Mouse (Mus musculus): ENCODE data around the gene Lipn. TPM values are rescaled to one million over a fixed set of nuclear protein-coding genes. Genes with fewer than 3 reads are reported as not detected.

Lipn gene
- total and polyA plus RNA-seq, 2 experiments from 2014 or later = not detected

DNA sequence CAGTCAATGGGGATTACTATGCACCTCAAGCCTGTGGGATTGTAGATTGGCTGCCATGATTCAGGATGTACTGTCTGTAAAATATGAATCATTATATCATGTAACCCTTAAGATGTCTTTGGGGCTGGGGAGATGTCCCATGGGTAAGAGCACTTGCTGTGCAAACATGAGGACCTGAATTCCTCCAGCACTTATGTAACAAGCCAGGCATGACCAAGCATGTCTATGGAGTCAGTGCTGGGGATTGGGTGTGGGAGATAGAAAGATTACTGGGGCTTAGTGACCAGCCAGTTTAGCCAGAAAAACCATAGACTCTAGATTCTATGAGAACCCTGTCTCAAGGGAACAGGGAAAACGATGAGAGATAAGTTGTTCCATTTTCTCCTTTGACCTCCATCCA is 51.9 kb downstream of the Lipn start:
- no peaks in the 10 kb centered on the region for H3K4me1 ChIP-seq (ENCODE audit: insufficient read depth, low read length)
- H3K27ac ChIP-seq (ENCODE audit: low read depth, low read length) = no peak overlapping the region
- H3K4me2 ChIP-seq (ENCODE audit: low read depth, low read length, poor library complexity, severe bottlenecking) = no peak overlapping the region
- H3K9me3 ChIP-seq (ENCODE audit: low read length) = no peaks in the 10 kb centered on the region
- WGBS = 73% methylated on average over 1 of the region's 1 CpGs
- ATAC-seq (ENCODE audit: low FRiP score) (no peak), DNase-seq (ENCODE audit: low spot score) (no peak)
- H3K4me3 ChIP-seq (ENCODE audit: low read depth, low read length) = no peak overlapping the region
- TF ChIP-seq CTCF (IDR thresholded peaks at IDR 0.05) = no peak
- no peaks in the 10 kb centered on the region for H3K27me3 ChIP-seq (ENCODE audit: insufficient read depth, low read length)
- H3K36me3 ChIP-seq (ENCODE audit: insufficient read depth, low read length) = no peaks in the 10 kb centered on the region
- no peak overlapping the region for H3K9ac ChIP-seq (replicated peaks; ENCODE audit: low read length, poor library complexity, severe bottlenecking)

DNA sequence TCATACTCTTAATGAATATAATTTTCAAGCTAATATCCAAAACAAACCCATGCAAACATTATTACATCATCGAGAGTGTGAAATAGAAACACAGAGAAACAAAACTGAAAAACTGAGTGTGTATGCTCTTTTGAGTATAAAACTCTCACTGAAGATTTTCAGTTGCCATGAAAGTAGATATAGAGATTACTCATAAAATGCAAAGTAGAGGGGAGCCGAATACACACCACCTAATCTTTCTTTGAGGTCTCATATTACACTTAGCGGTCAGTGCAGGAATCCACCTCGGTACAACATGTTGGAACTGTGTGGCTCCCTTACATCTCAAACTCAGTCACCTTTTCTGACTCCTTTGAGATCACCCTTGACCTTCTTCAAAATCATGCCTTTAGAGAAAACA is 52.5 kb downstream of the Lipn start:
- no peak overlapping the region for H3K4me2 ChIP-seq (ENCODE audit: low read depth, low read length, poor library complexity, severe bottlenecking)
- H3K36me3 ChIP-seq (ENCODE audit: insufficient read depth, low read length) = no peaks in the 10 kb centered on the region
- no peak for TF ChIP-seq CTCF (IDR thresholded peaks at IDR 0.05)
- H3K9me3 ChIP-seq (ENCODE audit: low read length) = no peaks in the 10 kb centered on the region
- H3K4me3 ChIP-seq (ENCODE audit: low read depth, low read length) = no peak overlapping the region
- no peaks in the 10 kb centered on the region for H3K4me1 ChIP-seq (ENCODE audit: insufficient read depth, low read length)
- H3K27ac ChIP-seq (ENCODE audit: low read depth, low read length) = no peak overlapping the region
- ATAC-seq (ENCODE audit: low FRiP score) = no peak
- H3K27me3 ChIP-seq (ENCODE audit: insufficient read depth, low read length) = no peaks in the 10 kb centered on the region
- H3K9ac ChIP-seq (replicated peaks; ENCODE audit: low read length, poor library complexity, severe bottlenecking) = no peak overlapping the region
- DNase-seq (ENCODE audit: low spot score) = no peak
- WGBS = 87% methylated on average over 4 of the region's 4 CpGs

DNA sequence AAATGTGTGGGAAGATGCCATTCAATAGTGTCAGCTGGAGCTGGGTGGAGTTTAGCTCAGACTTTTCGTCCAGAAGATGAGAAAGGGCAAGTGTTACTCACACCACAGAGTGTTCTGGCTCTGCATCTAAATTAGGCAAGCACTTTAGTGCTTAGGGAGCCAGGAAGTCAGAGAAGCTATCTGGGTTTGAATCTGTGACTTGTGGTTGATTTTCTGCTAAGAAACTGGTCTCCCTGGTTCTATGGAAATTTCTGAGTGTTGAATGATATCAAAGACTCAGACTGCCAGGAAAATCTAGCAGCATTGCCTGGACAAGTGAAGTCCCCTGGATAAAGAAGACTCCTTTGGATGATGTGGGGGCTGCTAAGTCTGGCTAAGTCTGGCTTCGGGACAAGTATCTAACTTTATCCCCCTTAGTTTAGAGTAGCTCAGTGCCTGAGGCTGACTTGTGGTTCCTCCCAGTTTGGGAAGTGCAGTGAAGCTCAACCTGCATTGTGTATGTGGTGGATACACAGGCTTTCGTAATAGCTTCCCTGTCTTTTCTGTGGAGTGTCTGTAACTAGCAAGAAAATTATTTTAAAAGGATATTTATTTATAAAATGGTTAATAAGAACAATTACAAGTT is 53.1 kb downstream of the Lipn start:
- no peak overlapping the region for H3K4me3 ChIP-seq (ENCODE audit: low read depth, low read length)
- WGBS = 68% methylated on average over 3 of the region's 3 CpGs
- H3K4me2 ChIP-seq (ENCODE audit: low read depth, low read length, poor library complexity, severe bottlenecking) = no peak overlapping the region
- no peak for TF ChIP-seq CTCF (IDR thresholded peaks at IDR 0.05)
- no peaks in the 10 kb centered on the region for H3K4me1 ChIP-seq (ENCODE audit: insufficient read depth, low read length)
- no peaks in the 10 kb centered on the region for H3K9me3 ChIP-seq (ENCODE audit: low read length)
- H3K9ac ChIP-seq (replicated peaks; ENCODE audit: low read length, poor library complexity, severe bottlenecking) = no peak overlapping the region
- ATAC-seq (ENCODE audit: low FRiP score) (no peak), DNase-seq (ENCODE audit: low spot score) (no peak)
- H3K36me3 ChIP-seq (ENCODE audit: insufficient read depth, low read length) = no peaks in the 10 kb centered on the region
- no peaks in the 10 kb centered on the region for H3K27me3 ChIP-seq (ENCODE audit: insufficient read depth, low read length)
- H3K27ac ChIP-seq (ENCODE audit: low read depth, low read length) = no peak overlapping the region

Small RNAs within 50 kb of the gene (microRNA-seq; reads per million reads assigned to microRNA genes)
- gene Gm23334 (ENCODE audit: borderline number of aligned reads) = not detected

Other genes with a start within 250 kb of the Lipn start
- not detected in 2 replicates for gene Lipf, start 106.2 kb upstream of the Lipn start, total RNA-seq (2014; rRNA removed)
- gene Lipf, start 106.2 kb upstream of the Lipn start, polyA plus RNA-seq (2015; fragmentation: Nextera tagmentation; extraction: Ambion mirVana) = not detected in 2 replicates
- gene Lipk, start 59.1 kb upstream of the Lipn start, total RNA-seq (2014; rRNA removed) = 0.11 TPM in 1 of 2 replicates, not detected in the other
- gene Lipk, start 59.1 kb upstream of the Lipn start, polyA plus RNA-seq (2015; fragmentation: Nextera tagmentation; extraction: Ambion mirVana) = not detected in 2 replicates
- 0.38 TPM in 1 of 2 replicates, not detected in the other for gene Lipm, start 33.6 kb downstream of the Lipn start, total RNA-seq (2014; rRNA removed)
- 0.05 TPM in 1 of 2 replicates, not detected in the other for gene Lipm, start 33.6 kb downstream of the Lipn start, polyA plus RNA-seq (2015; fragmentation: Nextera tagmentation; extraction: Ambion mirVana)
- gene Ankrd22, start 98.7 kb downstream of the Lipn start, total RNA-seq (2014; rRNA removed) = not detected in 2 replicates
- not detected in 2 replicates for gene Ankrd22, start 98.7 kb downstream of the Lipn start, polyA plus RNA-seq (2015; fragmentation: Nextera tagmentation; extraction: Ambion mirVana)
- 25.5 and 31.4 TPM in 2 replicates for gene Stambpl1, start 124.9 kb downstream of the Lipn start, total RNA-seq (2014; rRNA removed)
- 19.3 and 22.2 TPM in 2 replicates for gene Stambpl1, start 124.9 kb downstream of the Lipn start, polyA plus RNA-seq (2015; fragmentation: Nextera tagmentation; extraction: Ambion mirVana)
- gene Acta2, start 188.2 kb downstream of the Lipn start, total RNA-seq (2014; rRNA removed) = 3.7 and 10.0 TPM in 2 replicates
- 9.6 and 11.8 TPM in 2 replicates for gene Acta2, start 188.2 kb downstream of the Lipn start, polyA plus RNA-seq (2015; fragmentation: Nextera tagmentation; extraction: Ambion mirVana)
- 0.19 and 0.66 TPM in 2 replicates for gene Fas, start 223.3 kb downstream of the Lipn start, total RNA-seq (2014; rRNA removed)
- gene Fas, start 223.3 kb downstream of the Lipn start, polyA plus RNA-seq (2015; fragmentation: Nextera tagmentation; extraction: Ambion mirVana) = 1.4 and 1.9 TPM in 2 replicates

Measured in midbrain, postnatal 0 days (tissue).